Mouse (Mus musculus) embryonic fibroblast, embryonic 13.5 days (primary cell): ENCODE measurements around the gene Nfatc2ip. TPM values are rescaled to one million over a fixed set of nuclear protein-coding genes. Genes with fewer than 3 reads are reported as not detected.
A peak's percentile ranks its signal among the peaks of the same experiment; 100 is the strongest.
"Not testable (repeated sequence)": the region's sequence is repeated elsewhere in the genome, so short reads cannot be mapped to it uniquely, and the experiment has no call there.

ENCODE experiments used
- H3K27ac ChIP-seq: 2 replicates; pipeline ENCODE4 v1.5.1; 2012; ENCODE audit warnings: low read length, control low read depth, inconsistent platforms; ENCODE audit not compliant: insufficient read depth
- H3K4me1 ChIP-seq: 2 replicates; pipeline ENCODE4 v1.6.1; 2011; ENCODE audit warnings: low read length; ENCODE audit not compliant: control insufficient read depth, insufficient read depth
- H3K4me3 ChIP-seq: 2 replicates; pipeline ENCODE4 v1.5.1; 2011; ENCODE audit warnings: mild to moderate bottlenecking, control low read depth, low read length; ENCODE audit not compliant: insufficient read depth
- CTCF ChIP-seq: IDR thresholded peaks from 2 replicates; pipeline ENCODE4 v1.5.1; 2011; ENCODE audit warnings: mild to moderate bottlenecking, control low read depth, low read length, moderate library complexity, borderline replicate concordance; ENCODE audit not compliant: insufficient read depth
- POLR2A ChIP-seq: IDR thresholded peaks from 2 replicates; pipeline ENCODE4 v1.6.1; 2011; ENCODE audit warnings: low read depth, mild to moderate bottlenecking, control low read depth, low read length, moderate library complexity
- polyA plus RNA-seq: library from polyadenylated mRNA; stranded (reverse); fragments of >200 nt; gene quantifications from 2 replicates; pipeline ENCODE4 v1.2.4, GENCODE M21; 2011; ENCODE audit warnings: low read depth; ENCODE audit not compliant: missing spikeins, insufficient read length

Nfatc2ip gene
- polyA plus RNA-seq, 1 experiment, result 7.4 TPM

- Histone ChIP-seq H3K4me1 (no peaks in the 10 kb centered on the region), H3K4me3 (no peak overlapping the region), H3K27ac (no peak overlapping the region)
- TF ChIP-seq POLR2A (no peak), CTCF (no peak)
Measured at GRCm38 (mm10) chr7:126411061-126411460, 14.5 kb upstream of the Nfatc2ip start.

GRCm38 (mm10) chr7:126408686-126409085 is 12.1 kb upstream of the Nfatc2ip start:
- Histone ChIP-seq H3K27ac (no peak overlapping the region), H3K4me1 (no peaks in the 10 kb centered on the region), H3K4me3 (no peak overlapping the region)
- TF ChIP-seq POLR2A, result no peak
- TF ChIP-seq CTCF, result no peak

GRCm38 (mm10) chr7:126402518-126402917 is 6.0 kb upstream of the Nfatc2ip start:
- not testable (repeated sequence) for H3K27ac ChIP-seq, H3K4me3 ChIP-seq, H3K4me1 ChIP-seq

- Histone ChIP-seq H3K4me1 (no peaks in the 10 kb centered on the region), H3K27ac (no peak overlapping the region), H3K4me3 (no peak overlapping the region)
- peak; percentile 36; the same call in 1 of the 2 replicates for TF ChIP-seq CTCF
- TF ChIP-seq POLR2A, result no peak
Measured at GRCm38 (mm10) chr7:126399548-126399947, 3.0 kb upstream of the Nfatc2ip start.

- no peaks in the 10 kb centered on the region for H3K4me1 ChIP-seq
- TF ChIP-seq POLR2A, result no peak
- TF ChIP-seq CTCF, result no peak
- H3K27ac ChIP-seq, result no peak overlapping the region
- H3K4me3 ChIP-seq, result no peak overlapping the region
Measured at GRCm38 (mm10) chr7:126397822-126398221, 1.3 kb upstream of the Nfatc2ip start.

GRCm38 (mm10) chr7:126397221-126397620 is 684 bp upstream of the Nfatc2ip start:
- Histone ChIP-seq H3K4me3 (no peak overlapping the region), H3K4me1 (no peaks in the 10 kb centered on the region)
- TF ChIP-seq CTCF (no peak), POLR2A (no peak)

GRCm38 (mm10) chr7:126392086-126392884 is 4.3 kb downstream of the Nfatc2ip start:
- not testable (repeated sequence) for H3K4me1 ChIP-seq, H3K4me3 ChIP-seq, H3K27ac ChIP-seq

More at GRCm38 (mm10) chr7:126397221-126397620, 684 bp upstream of the Nfatc2ip start:
- no peak overlapping the region for H3K27ac ChIP-seq

GRCm38 (mm10) chr7:126388185-126388584 is 8.4 kb downstream of the Nfatc2ip start:
- H3K4me1 ChIP-seq, result no peaks in the 10 kb centered on the region
- H3K27ac ChIP-seq, result no peak overlapping the region
- no peak for TF ChIP-seq POLR2A
- TF ChIP-seq CTCF, result no peak
- no peak overlapping the region for H3K4me3 ChIP-seq

- no peak overlapping the region for H3K27ac ChIP-seq
- no peaks in the 10 kb centered on the region for H3K4me1 ChIP-seq
- H3K4me3 ChIP-seq, result no peak overlapping the region
- TF ChIP-seq POLR2A, result no peak
- TF ChIP-seq CTCF, result no peak
Measured at GRCm38 (mm10) chr7:126383565-126383964, 13.0 kb downstream of the Nfatc2ip start.

GRCm38 (mm10) chr7:126377278-126378158 is 19.0 kb downstream of the Nfatc2ip start, which contains the start of gene Spns1:
Spns1 (minus strand) TSS chr7:126377450.
- Histone ChIP-seq H3K4me1 (peaks cover 2% of the 10 kb centered on the region; the same call in 1 of the 2 replicates), H3K27ac (peak within 1 kb of the TSS; percentile 15; the same call in 1 of the 2 replicates), H3K4me3 (peak within 1 kb of the TSS; percentile 88)
- TF ChIP-seq POLR2A (peak; percentile 90), CTCF (peak; percentile 57)
